Mouse (Mus musculus): ENCODE data around the gene Taok3. TPM values are rescaled to one million over a fixed set of nuclear protein-coding genes. Genes with fewer than 3 reads are reported as not detected.

Taok3 gene
- total and polyA plus RNA-seq, 3 experiments: 32.1 to 79.2 TPM; not detected in 1

DNA sequence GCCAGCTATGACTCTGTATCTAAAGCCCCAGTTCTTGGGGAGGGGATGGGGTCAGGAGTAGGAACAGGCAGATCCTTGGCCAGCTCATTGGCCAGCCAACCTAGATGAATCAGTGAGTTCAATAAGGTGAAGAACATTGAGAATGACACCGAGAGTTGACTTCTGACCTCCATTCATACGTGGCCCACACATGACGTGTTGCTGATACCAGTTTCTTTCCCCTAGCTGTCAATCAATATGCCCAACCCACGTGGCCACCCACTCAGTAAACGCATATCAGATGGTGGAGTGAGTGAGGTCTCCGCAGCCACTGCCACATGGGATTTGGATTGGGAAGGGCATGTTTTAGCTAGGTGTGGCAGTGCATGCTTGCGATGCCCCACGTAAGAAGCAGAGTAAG is 125.2 kb downstream of the Taok3 start:
- Histone ChIP-seq H3K9ac (ENCODE audit: control insufficient read depth, low read depth, low read length, poor library complexity, severe bottlenecking) (no peak overlapping the region), H3K36me3 (ENCODE audit: control insufficient read depth in 1 of 2, insufficient read depth in 2 of 2, low read length in 2 of 2) (peaks cover 3 to 19% of the 10 kb centered on the region in 2 experiments)
- no peak for DNase-seq (ENCODE audit: low read depth, low spot score)

DNA sequence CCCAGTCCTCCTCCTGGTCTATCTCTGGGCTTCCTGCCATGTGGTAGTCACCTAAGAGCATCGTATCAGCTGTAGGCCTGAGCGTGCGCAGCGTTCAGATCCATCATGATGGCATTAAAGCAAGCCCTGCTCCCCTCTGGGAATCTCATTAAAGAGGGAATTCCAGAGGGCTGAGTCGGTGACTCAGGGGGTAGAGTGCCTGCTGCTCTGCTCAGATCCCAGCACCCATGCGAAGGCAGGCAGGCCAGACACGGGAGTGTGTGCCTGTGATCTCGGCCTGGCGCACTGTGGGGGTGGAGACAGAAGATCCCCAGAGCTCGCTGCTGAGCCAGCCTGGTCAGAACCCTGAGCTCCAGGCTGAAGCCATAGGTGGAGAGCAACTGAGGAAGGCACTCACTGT is 128.4 kb downstream of the Taok3 start:
- Histone ChIP-seq H3K27me3 (ENCODE audit: control insufficient read depth in 1 of 2, insufficient read depth in 2 of 2, low read length in 2 of 2) (no peaks in the 10 kb centered on the region), H3K79me2 (ENCODE audit: control insufficient read depth, insufficient read depth, low read length, poor library complexity) (no peaks in the 10 kb centered on the region), H3K27ac (ENCODE audit: control insufficient read depth, low read depth, low read length) (no peak overlapping the region), H3K4me3 (ENCODE audit: control insufficient read depth in 1 of 2, insufficient read depth in 1 of 2, low read depth in 2 of 2, low read length in 2 of 2) (no peak overlapping the region), H3K9ac (ENCODE audit: control insufficient read depth, low read depth, low read length, poor library complexity, severe bottlenecking) (no peak overlapping the region), H3K36me3 (ENCODE audit: control insufficient read depth in 1 of 2, insufficient read depth in 2 of 2, low read length in 2 of 2) (peaks cover 0 to 19% of the 10 kb centered on the region in 2 experiments), H3K9me3 (replicated peaks; ENCODE audit: insufficient read depth, low read length) (no peaks in the 10 kb centered on the region), H3K4me1 (ENCODE audit: control insufficient read depth in 1 of 2, insufficient read depth in 2 of 2, low read length in 2 of 2) (peaks cover 6 to 21% of the 10 kb centered on the region in 2 experiments)
- DNase-seq (ENCODE audit: low read depth, low spot score): no peak
- TF ChIP-seq NRF1 (IDR thresholded peaks at IDR 0.05; ENCODE audit: insufficient read depth, low read depth, low read length, poor library complexity, severe bottlenecking) (no peak), RCOR1 (IDR thresholded peaks at IDR 0.05; ENCODE audit: low read depth, low read length) (no peak), ELF1 (IDR thresholded peaks at IDR 0.05; ENCODE audit: low read depth, low read length) (no peak), CHD1 (IDR thresholded peaks at IDR 0.05; ENCODE audit: low read depth, low read length) (no peak), ETS1 (IDR thresholded peaks at IDR 0.05; ENCODE audit: low read depth, low read length) (no peak), HCFC1 (IDR thresholded peaks at IDR 0.05; ENCODE audit: low read depth, low read length) (no peak), NELFE (IDR thresholded peaks at IDR 0.05; ENCODE audit: low read depth, low read length) (no peak), ZMIZ1 (IDR thresholded peaks at IDR 0.05; ENCODE audit: low read depth, low read length) (no peak), ZC3H11A (IDR thresholded peaks at IDR 0.05; ENCODE audit: low read depth, low read length) (no peak), MAX (IDR thresholded peaks at IDR 0.05; ENCODE audit: low read length) (no peak), MAZ (IDR thresholded peaks at IDR 0.05; ENCODE audit: low read depth, low read length) (no peak), USF1 (IDR thresholded peaks at IDR 0.05; ENCODE audit: low read depth, low read length) (no peak), EP300 (IDR thresholded peaks at IDR 0.05; ENCODE audit: low read depth in 1 of 2, low read length in 2 of 2) (no peak), CHD2 (IDR thresholded peaks at IDR 0.05; ENCODE audit: low read length) (no peak), MYC (IDR thresholded peaks at IDR 0.05; ENCODE audit: low read depth, low read length) (no peak), SIN3A (IDR thresholded peaks at IDR 0.05; ENCODE audit: low read length) (no peak), UBTF (IDR thresholded peaks at IDR 0.05; ENCODE audit: borderline replicate concordance, insufficient read depth, low read depth, low read length) (no peak), MAFK (IDR thresholded peaks at IDR 0.05; ENCODE audit: borderline replicate concordance, low read depth, low read length) (no peak), GABPA (IDR thresholded peaks at IDR 0.05; ENCODE audit: low read depth, low read length) (no peak), GATA1 (IDR thresholded peaks at IDR 0.05; ENCODE audit: low read depth, low read length) (no peak)

More for the DNA sequence above, 125.2 kb downstream of the Taok3 start:
- no peaks in the 10 kb centered on the region for H3K79me2 ChIP-seq (ENCODE audit: control insufficient read depth, insufficient read depth, low read length, poor library complexity)
- no peak for TF ChIP-seq RCOR1 (IDR thresholded peaks at IDR 0.05; ENCODE audit: low read depth, low read length)
- peak; percentile 66 for TF ChIP-seq USF1 (IDR thresholded peaks at IDR 0.05; ENCODE audit: low read depth, low read length)
- no peaks in the 10 kb centered on the region for H3K27me3 ChIP-seq (ENCODE audit: control insufficient read depth in 1 of 2, insufficient read depth in 2 of 2, low read length in 2 of 2)
- no peak overlapping the region for H3K4me3 ChIP-seq (ENCODE audit: control insufficient read depth in 1 of 2, insufficient read depth in 1 of 2, low read depth in 2 of 2, low read length in 2 of 2)
- H3K27ac ChIP-seq (ENCODE audit: control insufficient read depth, low read depth, low read length): peak overlapping the region; percentile 8; the same call in 1 of the 2 replicates
- peaks cover 6 to 21% of the 10 kb centered on the region in 2 experiments for H3K4me1 ChIP-seq (ENCODE audit: control insufficient read depth in 1 of 2, insufficient read depth in 2 of 2, low read length in 2 of 2)
- H3K9me3 ChIP-seq (replicated peaks; ENCODE audit: insufficient read depth, low read length): no peaks in the 10 kb centered on the region
